Mouse (Mus musculus) hindbrain, embryonic 10.5 days (tissue): ENCODE data around the gene Rai14. TPM values are rescaled to one million over a fixed set of nuclear protein-coding genes. Genes with fewer than 3 reads are reported as not detected.

Source experiments
- DNase-seq: peaks from one replicate; pipeline ENCODE4 v3.0.0-alpha.2; 2017; ENCODE audit warnings: low spot score
- H3K27ac ChIP-seq: fragments of 300-500 bp; sonication (generic); 2 replicates; pipeline ENCODE4 v1.5.1; 2016; ENCODE audit warnings: mild to moderate bottlenecking, moderate library complexity
- H3K27me3 ChIP-seq: fragments of 300-500 bp; sonication (generic); 2 replicates; pipeline ENCODE4 v1.6.1; 2016; ENCODE audit warnings: mild to moderate bottlenecking; ENCODE audit not compliant: poor library complexity, insufficient read depth, severe bottlenecking
- H3K36me3 ChIP-seq: fragments of 300-500 bp; sonication (generic); 2 replicates; pipeline ENCODE4 v1.6.1; 2016; ENCODE audit warnings: mild to moderate bottlenecking, moderate library complexity
- H3K4me1 ChIP-seq: fragments of 300-500 bp; sonication (generic); replicated peaks from 2 replicates; pipeline ENCODE4 v1.6.1; 2016; ENCODE audit warnings: mild to moderate bottlenecking
- H3K4me3 ChIP-seq: fragments of 300-500 bp; sonication (generic); 2 replicates; pipeline ENCODE4 v1.5.1; 2016; ENCODE audit warnings: mild to moderate bottlenecking, moderate library complexity
- H3K9me3 ChIP-seq: fragments of 300-500 bp; sonication (generic); 2 replicates; pipeline ENCODE4 v1.6.1; 2016; ENCODE audit warnings: mild to moderate bottlenecking, moderate library complexity
- WGBS: fragments of 180-500 bp; shearing (Covaris S2); methylation state at CpG from one replicate; pipeline ENCODE4 v1.1.7; 2016; 5-methylcytosine and 5-hydroxymethylcytosine counted together
- polyA plus RNA-seq: library from polyadenylated mRNA; unstranded; fragments of >200 nt; fragmentation: Nextera tagmentation; extraction: Ambion mirVana; gene quantifications from 2 replicates; pipeline ENCODE4 v1.2.1, GENCODE M21; 2016

Rai14 gene
- polyA plus RNA-seq, 1 experiment from 2014 or later = 72.2 TPM

- Histone ChIP-seq H3K27ac (peak overlapping the region; percentile 62; the same call in 1 of the 2 replicates), H3K36me3 (peaks cover 52% of the 10 kb centered on the region), H3K4me1 (peaks cover 36% of the 10 kb centered on the region), H3K4me3 (no peak overlapping the region), H3K27me3 (no peaks in the 10 kb centered on the region), H3K9me3 (no peaks in the 10 kb centered on the region)
- DNase-seq = no peak
- 86% methylated on average over 4 of the region's 4 CpGs for WGBS
These were observed 81.0 kb downstream of the Rai14 start for GRCm38 (mm10) chr15:10633381-10633780.

GRCm38 (mm10) chr15:10632581-10632980 lies 81.8 kb downstream of the Rai14 start:
- H3K4me1 ChIP-seq = peaks cover 42% of the 10 kb centered on the region
- WGBS = 92% methylated on average over 9 of the region's 9 CpGs
- peaks cover 58% of the 10 kb centered on the region for H3K36me3 ChIP-seq

GRCm38 (mm10) chr15:10632060-10632459 lies 82.4 kb downstream of the Rai14 start:
- Histone ChIP-seq H3K27me3 (no peaks in the 10 kb centered on the region), H3K4me1 (peaks cover 47% of the 10 kb centered on the region), H3K27ac (no peak overlapping the region), H3K4me3 (no peak overlapping the region), H3K36me3 (peaks cover 63% of the 10 kb centered on the region), H3K9me3 (no peaks in the 10 kb centered on the region)
- DNase-seq = no peak
- WGBS = 95% methylated on average over 8 of the region's 8 CpGs

More at GRCm38 (mm10) chr15:10632581-10632980, 81.8 kb downstream of the Rai14 start:
- Histone ChIP-seq H3K27me3 (no peaks in the 10 kb centered on the region), H3K27ac (no peak overlapping the region), H3K4me3 (no peak overlapping the region), H3K9me3 (no peaks in the 10 kb centered on the region)
- DNase-seq = no peak

- no peak overlapping the region for H3K27ac ChIP-seq
- no peak overlapping the region for H3K4me3 ChIP-seq
- no peak for DNase-seq
- 93% methylated on average over 5 of the region's 5 CpGs for WGBS
- H3K27me3 ChIP-seq = no peaks in the 10 kb centered on the region
- peaks cover 69% of the 10 kb centered on the region for H3K36me3 ChIP-seq
- no peaks in the 10 kb centered on the region for H3K9me3 ChIP-seq
- H3K4me1 ChIP-seq = peaks cover 52% of the 10 kb centered on the region
These were observed 82.9 kb downstream of the Rai14 start for GRCm38 (mm10) chr15:10631541-10631940.

- H3K27me3 ChIP-seq = no peaks in the 10 kb centered on the region
- peaks cover 68% of the 10 kb centered on the region for H3K36me3 ChIP-seq
- H3K4me1 ChIP-seq = peaks cover 55% of the 10 kb centered on the region
These were observed 85.5 kb downstream of the Rai14 start for GRCm38 (mm10) chr15:10628980-10629346.

GRCm38 (mm10) chr15:10628131-10628979 lies 86.1 kb downstream of the Rai14 start:
- Histone ChIP-seq H3K4me1 (peaks cover 57% of the 10 kb centered on the region), H3K36me3 (peaks cover 68% of the 10 kb centered on the region), H3K9me3 (no peaks in the 10 kb centered on the region), H3K27me3 (no peaks in the 10 kb centered on the region), H3K4me3 (no peak overlapping the region), H3K27ac (peak overlapping the region; percentile 35; the same call in 1 of the 2 replicates)
- 70% methylated on average over 16 of the region's 16 CpGs for WGBS
- DNase-seq = no peak

More at GRCm38 (mm10) chr15:10628980-10629346, 85.5 kb downstream of the Rai14 start:
- Histone ChIP-seq H3K4me3 (no peak overlapping the region), H3K9me3 (no peaks in the 10 kb centered on the region), H3K27ac (peak overlapping the region; percentile 64; the same call in 1 of the 2 replicates)
- 74% methylated on average over 6 of the region's 6 CpGs for WGBS
- no peak for DNase-seq

- DNase-seq = peak; percentile 81
- H3K9me3 ChIP-seq = peaks cover 6% of the 10 kb centered on the region; the same call in 1 of the 2 replicates
- peak overlapping the region; percentile 81 for H3K27ac ChIP-seq
- WGBS = 24% methylated on average over 10 of the region's 10 CpGs
- H3K36me3 ChIP-seq = peaks cover 51% of the 10 kb centered on the region
- H3K27me3 ChIP-seq = no peaks in the 10 kb centered on the region
- peaks cover 65% of the 10 kb centered on the region for H3K4me1 ChIP-seq
- no peak overlapping the region for H3K4me3 ChIP-seq
These were observed 90.7 kb downstream of the Rai14 start for GRCm38 (mm10) chr15:10623571-10624227.

GRCm38 (mm10) chr15:10621194-10621593 lies 93.2 kb downstream of the Rai14 start:
- H3K27ac ChIP-seq = peak overlapping the region; percentile 30; the same call in 1 of the 2 replicates
- WGBS = 90% methylated on average over 8 of the region's 8 CpGs

GRCm38 (mm10) chr15:10619678-10620077 lies 94.7 kb downstream of the Rai14 start:
- Histone ChIP-seq H3K4me1 (peaks cover 29% of the 10 kb centered on the region), H3K27ac (no peak overlapping the region), H3K27me3 (no peaks in the 10 kb centered on the region), H3K4me3 (no peak overlapping the region), H3K36me3 (peaks cover 41% of the 10 kb centered on the region), H3K9me3 (peaks cover 10% of the 10 kb centered on the region; the same call in 1 of the 2 replicates)
- no peak for DNase-seq
- WGBS = 93% methylated on average over 3 of the region's 3 CpGs

More at GRCm38 (mm10) chr15:10621194-10621593, 93.2 kb downstream of the Rai14 start:
- Histone ChIP-seq H3K27me3 (no peaks in the 10 kb centered on the region), H3K9me3 (peaks cover 10% of the 10 kb centered on the region; the same call in 1 of the 2 replicates), H3K4me1 (peaks cover 44% of the 10 kb centered on the region), H3K4me3 (no peak overlapping the region), H3K36me3 (peaks cover 45% of the 10 kb centered on the region)
- no peak for DNase-seq

- H3K27me3 ChIP-seq = no peaks in the 10 kb centered on the region
- H3K4me1 ChIP-seq = peaks cover 15% of the 10 kb centered on the region
- H3K4me3 ChIP-seq = no peak overlapping the region
- WGBS = 88% methylated on average over 2 of the region's 2 CpGs
- DNase-seq = no peak
- H3K36me3 ChIP-seq = peaks cover 49% of the 10 kb centered on the region
- no peak overlapping the region for H3K27ac ChIP-seq
- peaks cover 10% of the 10 kb centered on the region; the same call in 1 of the 2 replicates for H3K9me3 ChIP-seq
These were observed 96.1 kb downstream of the Rai14 start for GRCm38 (mm10) chr15:10618276-10618675.

- DNase-seq = no peak
These were observed 98.4 kb downstream of the Rai14 start for GRCm38 (mm10) chr15:10616001-10616400.

GRCm38 (mm10) chr15:10611040-10611439 lies 103.4 kb downstream of the Rai14 start:
- 67% methylated on average over 9 of the region's 9 CpGs for WGBS
- no peaks in the 10 kb centered on the region for H3K9me3 ChIP-seq
- H3K36me3 ChIP-seq = peaks cover 59% of the 10 kb centered on the region
- no peaks in the 10 kb centered on the region for H3K4me1 ChIP-seq
- no peak overlapping the region for H3K4me3 ChIP-seq
- no peak overlapping the region for H3K27ac ChIP-seq
- DNase-seq = no peak
- H3K27me3 ChIP-seq = no peaks in the 10 kb centered on the region

More at GRCm38 (mm10) chr15:10616001-10616400, 98.4 kb downstream of the Rai14 start:
- Histone ChIP-seq H3K4me3 (no peak overlapping the region), H3K27ac (no peak overlapping the region), H3K36me3 (peaks cover 50% of the 10 kb centered on the region), H3K9me3 (peaks cover 10% of the 10 kb centered on the region; the same call in 1 of the 2 replicates), H3K4me1 (no peaks in the 10 kb centered on the region), H3K27me3 (no peaks in the 10 kb centered on the region)
- WGBS = 89% methylated on average over 6 of the region's 6 CpGs

- no peak for DNase-seq
- Histone ChIP-seq H3K27ac (no peak overlapping the region), H3K9me3 (peaks cover 6% of the 10 kb centered on the region), H3K4me3 (no peak overlapping the region), H3K4me1 (no peaks in the 10 kb centered on the region), H3K36me3 (peaks cover 71% of the 10 kb centered on the region), H3K27me3 (no peaks in the 10 kb centered on the region)
- 94% methylated on average over 4 of the region's 4 CpGs for WGBS
These were observed 105.3 kb downstream of the Rai14 start for GRCm38 (mm10) chr15:10609107-10609506.
